Mouse (Mus musculus) lung, postnatal 14 days (tissue): Measurements from ENCODE around the gene Prkrip1.
"Not testable (repeated sequence)": the region's sequence is repeated elsewhere in the genome, so short reads cannot be mapped to it uniquely, and the experiment has no call there.

Experiments used
- DNase-seq: peaks from one replicate; pipeline ENCODE4 v3.0.0; 2021

The Prkrip1 gene

GRCm38 (mm10) chr5:136160084-136160483, 38.7 kb downstream of the Prkrip1 start:
- peak; percentile 62 for DNase-seq

GRCm38 (mm10) chr5:136155399-136155798, 43.4 kb downstream of the Prkrip1 start:
- DNase-seq = no peak

GRCm38 (mm10) chr5:136152365-136152764, 46.4 kb downstream of the Prkrip1 start:
- no peak for DNase-seq

- not testable (repeated sequence) for DNase-seq
Measured at GRCm38 (mm10) chr5:136149134-136149576, 49.6 kb downstream of the Prkrip1 start.

GRCm38 (mm10) chr5:136147704-136148103, 51.1 kb downstream of the Prkrip1 start:
- no peak for DNase-seq

- no peak for DNase-seq
Measured at GRCm38 (mm10) chr5:136146936-136147335, 51.8 kb downstream of the Prkrip1 start.

GRCm38 (mm10) chr5:136144606-136145430, 53.9 kb downstream of the Prkrip1 start:
- DNase-seq = peak; percentile 56

- DNase-seq = no peak
Measured at GRCm38 (mm10) chr5:136143161-136143755, 55.5 kb downstream of the Prkrip1 start.

- no peak for DNase-seq
Measured at GRCm38 (mm10) chr5:136142746-136143145, 56.0 kb downstream of the Prkrip1 start.

GRCm38 (mm10) chr5:136140057-136140482, 58.7 kb downstream of the Prkrip1 start:
- DNase-seq = no peak

- no peak for DNase-seq
Measured at GRCm38 (mm10) chr5:136139393-136139792, 59.4 kb downstream of the Prkrip1 start.

GRCm38 (mm10) chr5:136137658-136138274, 61.0 kb downstream of the Prkrip1 start:
- DNase-seq = peak; percentile 58

GRCm38 (mm10) chr5:136136292-136136990, 62.3 kb downstream of the Prkrip1 start:
- no peak for DNase-seq

- peak; percentile 97 for DNase-seq
Measured at GRCm38 (mm10) chr5:136135571-136136291, 63.0 kb downstream of the Prkrip1 start, which contains the start of the genes Lrwd1 and Alkbh4. Lrwd1 (minus strand) TSS chr5:136136074. Alkbh4 (plus strand) TSS chr5:136136146.
